Mouse (Mus musculus) hindlimb bud, embryonic 11.5 days (tissue): ENCODE measurements around the gene Rbfox3.

Source experiments
- DNase-seq: peaks from one replicate; pipeline ENCODE4 v3.0.0-alpha.2; 2012; ENCODE audit warnings: low read depth, low spot score; ENCODE audit errors: extremely low spot score

The Rbfox3 gene

GRCm38 (mm10) chr11:118676364-118676763 is 235.0 kb downstream of the Rbfox3 start:
- DNase-seq, result no peak

DNA sequence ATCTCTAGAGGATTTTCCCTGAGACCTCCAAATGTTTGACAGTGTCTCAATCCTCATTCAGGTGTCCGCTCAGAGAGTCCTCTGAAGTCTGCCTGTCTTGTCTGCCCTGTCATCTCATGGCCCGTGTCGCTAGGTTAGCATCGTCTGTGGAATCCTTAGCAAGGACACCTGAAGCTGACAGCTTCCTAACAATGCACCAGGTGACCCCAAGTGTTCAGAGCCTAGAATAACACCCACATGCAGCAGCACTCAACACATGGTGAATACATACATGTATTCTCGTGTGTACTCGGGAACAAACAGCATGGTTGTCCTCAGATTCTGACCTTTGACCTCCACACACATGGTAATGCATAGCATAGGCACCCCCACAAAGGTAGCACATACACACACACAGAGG is 239.4 kb downstream of the Rbfox3 start:
- no peak for DNase-seq

DNA sequence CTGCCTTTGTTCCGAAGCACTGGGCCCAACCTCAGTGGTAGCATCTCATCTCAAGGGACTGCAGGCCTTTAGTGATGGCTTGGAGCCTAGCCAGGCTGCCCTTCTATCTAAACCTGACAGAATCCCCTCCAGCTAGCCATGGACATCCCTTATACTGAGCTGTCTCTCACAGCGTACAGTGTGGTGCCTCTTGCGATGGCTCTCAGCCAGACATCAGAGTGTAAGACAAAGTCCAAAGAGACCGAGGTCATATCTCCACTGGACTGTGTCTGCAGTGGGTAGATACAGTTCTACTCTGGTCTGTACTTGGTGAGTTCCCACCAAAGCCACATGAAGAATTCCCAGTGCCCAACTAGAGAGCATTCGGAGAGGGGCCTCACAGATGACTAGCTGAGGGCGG is 240.2 kb downstream of the Rbfox3 start:
- no peak for DNase-seq

GRCm38 (mm10) chr11:118669820-118670219 is 241.6 kb downstream of the Rbfox3 start:
- no peak for DNase-seq

DNA sequence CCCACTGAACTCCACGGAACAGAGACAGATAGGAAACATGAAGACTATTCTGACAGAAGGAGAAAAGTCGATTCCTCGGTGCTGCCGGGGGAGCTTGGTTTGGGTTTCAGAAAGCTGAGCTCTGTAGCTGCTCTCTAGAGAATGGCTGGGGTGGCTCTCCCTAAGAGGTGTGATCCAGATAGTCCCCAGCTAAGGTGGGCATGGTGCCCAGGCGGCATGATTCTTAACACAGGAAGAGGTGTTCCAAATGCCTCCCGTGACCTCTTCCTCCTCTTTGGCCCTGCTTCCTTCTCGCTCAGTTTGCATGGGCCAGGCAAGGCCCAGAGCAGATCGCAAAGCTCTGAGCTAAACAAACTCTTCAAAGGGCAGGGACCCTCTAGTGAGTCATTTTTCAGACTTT is 243.0 kb downstream of the Rbfox3 start:
- DNase-seq, result no peak

- no peak for DNase-seq
Observed at GRCm38 (mm10) chr11:118667946-118668345, 243.5 kb downstream of the Rbfox3 start.

- DNase-seq, result no peak
Observed at GRCm38 (mm10) chr11:118666172-118666571, 245.2 kb downstream of the Rbfox3 start.

- DNase-seq, result no peak
Observed at GRCm38 (mm10) chr11:118663305-118663704, 248.1 kb downstream of the Rbfox3 start.

DNA sequence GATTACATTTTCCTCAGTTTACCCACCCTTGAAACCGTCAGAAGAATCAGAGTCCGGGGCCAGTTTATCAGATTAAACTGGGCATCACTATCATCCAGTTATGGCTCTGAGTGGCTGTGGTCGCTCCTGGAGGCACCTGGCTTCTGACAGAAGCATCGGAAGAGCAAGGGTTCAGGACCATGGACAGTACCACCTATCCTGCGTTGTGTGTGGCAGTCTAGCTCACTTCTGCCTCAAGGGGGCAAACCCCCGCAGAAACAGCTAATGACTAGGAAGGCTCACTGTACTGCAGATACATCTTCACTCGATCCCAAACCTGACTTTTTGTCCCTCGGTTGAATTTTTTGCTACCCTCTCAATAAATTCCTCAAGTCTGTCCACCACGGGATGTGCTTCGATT is 252.1 kb downstream of the Rbfox3 start:
- DNase-seq, result peak; percentile 86

GRCm38 (mm10) chr11:118655833-118656232 is 255.6 kb downstream of the Rbfox3 start:
- no peak for DNase-seq

DNA sequence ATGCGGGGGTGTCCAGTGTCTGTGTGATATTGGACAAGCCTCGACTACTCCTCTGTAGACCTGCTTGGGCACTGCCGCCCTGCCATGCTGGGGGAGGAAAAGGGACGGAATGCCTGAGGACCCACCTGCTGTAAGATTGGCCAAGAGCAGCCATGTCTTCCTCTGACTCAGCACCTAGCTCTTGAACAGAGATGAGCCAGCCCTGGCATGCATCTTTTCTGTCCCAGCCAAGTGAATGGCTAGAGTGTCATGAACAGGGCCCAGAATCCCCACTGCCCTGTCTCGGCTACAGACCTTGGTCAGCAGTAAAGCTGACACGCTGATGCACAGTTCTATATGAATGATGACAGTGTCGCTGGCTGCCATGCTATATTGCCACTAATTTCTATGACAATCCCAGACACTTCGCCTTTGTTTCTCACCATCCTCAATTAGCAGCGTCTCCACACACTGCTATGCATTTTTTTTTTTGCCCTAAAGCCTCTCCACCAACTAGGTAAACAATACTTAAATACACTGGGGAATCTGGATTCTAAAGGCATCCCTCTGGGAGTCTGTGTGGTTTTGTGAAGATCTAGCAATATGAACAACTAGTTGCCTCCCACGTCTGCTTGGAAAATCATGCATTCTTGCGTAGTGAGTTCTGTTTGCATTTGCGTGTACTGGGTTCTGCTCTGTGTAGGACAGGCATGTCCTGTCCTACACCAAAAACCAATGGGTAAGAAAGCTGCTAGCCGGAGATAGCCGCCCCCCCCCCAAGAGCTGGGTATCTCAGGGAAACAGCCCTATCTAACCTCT is 257.7 kb downstream of the Rbfox3 start:
- DNase-seq, result no peak

DNA sequence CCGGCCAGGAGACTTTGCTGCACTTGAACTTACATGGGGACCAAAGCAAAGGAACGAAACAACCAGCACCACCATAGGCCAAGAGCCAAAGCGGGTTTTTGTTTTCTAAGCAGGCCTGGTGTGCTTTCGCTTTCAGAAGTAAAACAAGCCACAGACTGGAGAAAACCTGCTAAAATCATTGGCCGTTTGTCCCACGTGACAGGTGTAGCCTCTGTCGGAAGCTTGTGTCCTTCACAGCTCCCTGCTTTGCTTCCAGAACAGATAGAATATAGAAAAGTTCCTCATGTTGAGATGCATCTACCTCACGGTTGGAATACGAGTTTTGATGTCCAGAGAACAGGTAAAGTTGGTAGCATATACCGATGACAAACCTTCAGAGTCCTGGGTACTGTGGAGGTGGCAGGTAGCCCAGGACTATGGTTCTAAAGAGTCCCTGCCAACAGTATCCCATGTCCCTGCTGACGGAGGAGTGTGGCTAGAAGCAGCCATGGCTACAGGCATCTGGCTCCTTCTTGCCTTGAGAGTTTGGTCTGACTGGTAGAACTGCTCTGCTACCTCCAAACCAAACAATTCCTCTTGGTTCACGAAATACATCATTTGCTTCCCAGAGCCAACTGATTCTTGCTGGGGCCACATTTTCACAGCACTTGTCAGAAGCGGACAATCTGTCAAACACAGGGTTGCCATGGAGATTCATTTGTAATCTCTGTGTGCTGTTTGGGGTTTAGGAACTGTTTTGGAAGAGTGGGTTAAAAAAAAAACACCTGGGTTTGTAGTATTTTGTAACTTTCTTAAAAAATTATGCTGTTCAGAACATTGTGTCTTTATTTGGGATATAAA is 258.8 kb downstream of the Rbfox3 start:
- DNase-seq, result no peak

- no peak for DNase-seq
Observed at GRCm38 (mm10) chr11:118648369-118648768, 263.0 kb downstream of the Rbfox3 start.

DNA sequence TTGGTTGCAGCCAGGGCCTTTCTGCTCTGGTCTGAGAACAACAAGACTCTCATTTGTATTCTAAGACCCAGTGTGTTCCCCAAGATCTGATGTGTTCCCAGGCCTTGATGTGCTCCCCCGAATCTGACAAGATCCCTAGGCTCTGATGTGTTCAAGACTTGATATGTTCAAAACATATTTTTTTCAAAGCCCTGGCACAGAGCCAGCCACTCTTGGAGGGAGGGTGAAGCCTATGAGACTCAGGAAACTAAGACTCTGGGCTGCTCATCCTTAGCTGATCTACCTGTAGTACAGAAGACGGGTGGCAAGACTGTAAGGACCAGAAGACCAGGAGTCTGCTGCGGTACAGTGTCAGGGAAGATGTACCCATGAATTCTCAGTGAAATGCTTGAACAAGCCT is 264.5 kb downstream of the Rbfox3 start:
- DNase-seq, result no peak

DNA sequence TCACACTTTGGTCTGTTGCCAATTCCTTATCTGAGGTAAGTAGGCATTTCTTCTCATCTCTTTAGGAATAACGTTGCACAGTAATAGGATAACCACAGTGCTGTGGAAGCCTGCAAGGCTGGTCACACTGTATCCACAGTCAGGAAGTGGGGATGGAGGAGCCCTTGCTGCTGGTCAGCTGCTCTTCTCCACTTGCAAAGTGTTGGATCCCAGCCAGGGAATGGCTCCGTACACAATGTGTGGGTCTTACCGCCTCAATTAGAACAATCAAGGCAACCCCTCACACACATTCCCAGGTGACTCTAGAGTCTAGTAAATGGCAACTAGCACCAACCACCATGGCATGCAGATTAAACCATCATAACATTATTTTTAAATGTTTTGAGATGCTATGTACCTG is 266.2 kb downstream of the Rbfox3 start:
- DNase-seq, result no peak

- DNase-seq, result no peak
Observed at GRCm38 (mm10) chr11:118640706-118641105, 270.7 kb downstream of the Rbfox3 start.

GRCm38 (mm10) chr11:118637718-118638117 is 273.7 kb downstream of the Rbfox3 start:
- DNase-seq, result no peak

DNA sequence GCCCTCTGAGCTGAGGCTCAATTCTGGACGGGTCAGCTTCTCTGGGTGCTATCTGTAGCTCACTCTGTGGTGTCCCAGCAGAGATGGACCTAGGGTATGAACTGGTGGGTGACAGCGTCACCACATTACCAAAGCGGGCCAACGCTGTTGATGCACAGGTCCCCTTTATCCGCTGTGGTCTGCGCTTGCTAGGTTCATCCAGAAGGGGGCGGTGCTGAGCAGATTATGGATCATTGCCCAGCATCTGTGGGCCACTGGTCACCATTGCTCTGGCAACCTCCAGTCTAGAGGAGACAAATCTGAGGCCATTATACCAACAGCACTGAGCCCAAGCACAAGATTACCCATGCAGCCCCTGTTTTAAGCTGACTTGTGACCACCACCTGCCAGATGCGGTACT is 276.8 kb downstream of the Rbfox3 start:
- no peak for DNase-seq

- no peak for DNase-seq
Observed at GRCm38 (mm10) chr11:118629718-118630117, 281.7 kb downstream of the Rbfox3 start.

DNA sequence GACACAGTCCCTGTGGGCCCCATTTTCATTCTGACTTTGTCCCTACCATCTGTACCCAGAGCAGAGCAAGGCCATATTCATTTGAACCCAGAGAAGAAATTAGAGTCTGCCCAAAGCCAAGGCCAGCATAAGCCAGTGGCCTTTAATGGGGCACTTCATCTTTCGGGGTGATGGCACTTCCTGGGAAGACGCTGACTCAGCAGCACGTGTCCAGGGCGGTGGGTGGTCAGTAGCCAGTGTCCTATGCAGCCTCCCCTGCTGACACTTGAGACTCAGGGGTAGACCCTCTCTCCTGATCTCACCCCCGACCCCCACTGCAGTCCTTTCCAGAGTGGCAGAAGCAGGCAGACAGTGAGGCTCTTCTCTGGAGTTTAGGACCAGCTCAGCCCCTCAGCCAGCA is 283.9 kb downstream of the Rbfox3 start:
- no peak for DNase-seq

- DNase-seq, result no peak
Observed at GRCm38 (mm10) chr11:118620869-118621268, 290.5 kb downstream of the Rbfox3 start.

- no peak for DNase-seq
Observed at GRCm38 (mm10) chr11:118614126-118614525, 297.3 kb downstream of the Rbfox3 start.
